In the genomic region with DNA sequence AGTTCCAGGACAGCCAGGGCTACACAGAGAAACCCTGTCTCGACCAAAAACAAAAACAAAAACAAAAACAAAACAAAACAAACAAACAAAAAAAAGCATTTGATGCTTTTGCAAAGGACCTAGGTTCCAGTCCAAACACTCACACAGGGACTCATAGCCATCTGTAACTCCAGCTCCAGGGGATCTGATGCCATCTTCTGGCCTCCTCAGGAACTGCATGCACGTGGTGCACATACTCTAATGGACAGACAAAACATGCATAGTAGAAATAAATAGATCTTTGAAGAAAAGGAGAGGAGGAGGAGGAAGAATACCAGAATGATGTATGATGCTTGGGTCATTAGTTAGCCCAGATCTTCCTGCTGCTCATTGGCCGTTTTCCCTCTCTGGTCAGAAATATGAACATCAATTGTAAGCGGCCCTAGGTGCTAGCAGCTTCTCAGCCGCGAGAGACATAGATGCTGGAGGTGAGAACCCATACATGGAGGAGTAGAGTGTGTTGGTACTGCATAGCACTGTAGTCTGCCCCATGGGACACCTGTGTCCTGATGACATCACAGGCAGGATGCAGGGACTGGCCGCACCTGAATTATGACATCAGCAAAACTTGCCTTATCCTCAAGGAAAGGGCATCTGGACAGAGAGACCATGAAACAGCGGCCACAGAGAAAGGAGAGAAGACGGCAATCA, we compare ENCODE assay signal across 20 mouse cellular contexts. TPM values are rescaled to one million over a fixed set of nuclear protein-coding genes. Genes with fewer than 3 reads are reported as not detected.
DNase-seq lines count a peak whose midpoint lies in the region; ATAC-seq and TF ChIP-seq lines count a peak whose summit lies in the region.
"Had no signal": no experiment of that assay in that cellular context is flagged by ENCODE, and none has a peak within 500 bp of the region (broad histone marks: within the 10 kb centered on the region; RNA-seq: fewer than 3 reads in every experiment).

A gene (plus strand): TSS at position 640 of the 690 bp plus-strand sequence.

- peak; percentile 7; the same call in 1 of the 2 replicates for TF ChIP-seq CTCF in cerebellum, adult 2 months (IDR thresholded peaks at IDR 0.05; ENCODE audit: borderline replicate concordance, insufficient read depth, low read depth, low read length)
- peak; percentile 22; the same call in 1 of the 2 replicates for TF ChIP-seq CTCF in liver, adult 2 months (IDR thresholded peaks at IDR 0.05; ENCODE audit: low read depth, low read length)
- TF ChIP-seq CTCF in bone marrow, adult 2 months (IDR thresholded peaks at IDR 0.05; ENCODE audit: control insufficient read depth, insufficient read depth, low read length): peak; percentile 38; the same call in 1 of the 2 replicates

- DNase-seq in cerebellum, adult 2 months: no peak
- DNase-seq in cerebellum, postnatal 4 days (ENCODE audit: low spot score in 2 of 2): no peak
- no peak for DNase-seq in liver, adult 2 months (ENCODE audit: extremely low read depth, low read depth, low spot score)
- peak; percentile 23 for DNase-seq in 3T3-L1 (ENCODE audit: low read depth, low spot score)
- DNase-seq in right cerebral cortex, adult 18-20 months: no peak
- DNase-seq: cerebellum, postnatal 14 days; gastrocnemius, postnatal 25 days; kidney, postnatal 10 days; spleen, adult 18-20 months; thymus, adult 18-20 months had no signal

- H3K4me3 ChIP-seq in cerebellum, adult 2 months (replicated peaks; ENCODE audit: insufficient read depth, low read depth, low read length): no peak within 1 kb of the TSS
- no peak within 1 kb of the TSS for H3K4me3 ChIP-seq in liver, adult 2 months (ENCODE audit: insufficient read depth, low read depth, low read length)
- H3K4me3 ChIP-seq in liver, embryonic 12.5 days: no peak within 1 kb of the TSS
- H3K4me3 ChIP-seq in bone marrow, adult 2 months (replicated peaks; ENCODE audit: control insufficient read depth, low read depth, low read length): no peak within 1 kb of the TSS
- H3K4me3 ChIP-seq: heart, embryonic 13.5 days; hindbrain, embryonic 13.5 days; liver, embryonic 15.5 days; myocyte had no signal

- peaks cover 8% of the 10 kb centered on the region; the same call in 1 of the 2 replicates for H3K4me1 ChIP-seq in cerebellum, adult 2 months (ENCODE audit: control insufficient read depth, insufficient read depth, low read length)
- H3K4me1 ChIP-seq in liver, adult 2 months (ENCODE audit: control insufficient read depth, insufficient read depth, low read length): peaks cover 23% of the 10 kb centered on the region
- peaks cover 22% of the 10 kb centered on the region for H3K4me1 ChIP-seq in liver, embryonic 12.5 days
- H3K4me1 ChIP-seq in bone marrow, adult 2 months (ENCODE audit: control insufficient read depth, insufficient read depth, low read length): no peaks in the 10 kb centered on the region

- H3K27me3 ChIP-seq in cerebellum, adult 2 months (ENCODE audit: control insufficient read depth, insufficient read depth, low read length): no peaks in the 10 kb centered on the region
- H3K27me3 ChIP-seq in liver, adult 2 months (ENCODE audit: control insufficient read depth, insufficient read depth, low read length): no peaks in the 10 kb centered on the region
- H3K27me3 ChIP-seq in liver, embryonic 12.5 days (replicated peaks): peaks cover 69% of the 10 kb centered on the region

- H3K4me2 ChIP-seq in liver, embryonic 12.5 days: no peak within 1 kb of the TSS
- H3K4me2 ChIP-seq: heart, embryonic 13.5 days; hindbrain, embryonic 13.5 days; liver, embryonic 15.5 days had no signal

- H3K9me3 ChIP-seq in liver, embryonic 12.5 days (replicated peaks): peaks cover 4% of the 10 kb centered on the region; the same call in 1 of the 2 replicates
- H3K9me3 ChIP-seq: hindbrain, embryonic 13.5 days; liver, embryonic 15.5 days had no signal

- WGBS in cerebellum, adult 2 months: 94% methylated on average over 9 of the region's 9 CpGs
- WGBS in liver, adult 2 months: 97% methylated on average over 9 of the region's 9 CpGs
- WGBS in liver, embryonic 12.5 days (ENCODE audit: insufficient replicate concordance): 77% methylated on average over 9 of the region's 9 CpGs
- WGBS in bone marrow, adult 2 months: 87% methylated on average over 9 of the region's 9 CpGs

- no peaks in the 10 kb centered on the region for H3K36me3 ChIP-seq in liver, adult 2 months (ENCODE audit: control insufficient read depth, insufficient read depth, low read length)
- H3K36me3 ChIP-seq in liver, embryonic 12.5 days: no peaks in the 10 kb centered on the region
- H3K36me3 ChIP-seq: heart, embryonic 13.5 days; hindbrain, embryonic 13.5 days; liver, embryonic 15.5 days had no signal

- no peak within 1 kb of the TSS for H3K27ac ChIP-seq in cerebellum, adult 2 months (ENCODE audit: insufficient read depth, low read length)
- no peak within 1 kb of the TSS for H3K27ac ChIP-seq in liver, adult 2 months (replicated peaks; ENCODE audit: insufficient read depth, low read depth, low read length)
- no peak within 1 kb of the TSS for H3K27ac ChIP-seq in liver, embryonic 12.5 days
- no peak within 1 kb of the TSS for H3K27ac ChIP-seq in bone marrow, adult 2 months (ENCODE audit: control insufficient read depth, insufficient read depth, low read depth, low read length, poor library complexity)
- H3K27ac ChIP-seq: heart, embryonic 13.5 days; hindbrain, embryonic 13.5 days; liver, embryonic 15.5 days had no signal

- no peaks in the 10 kb centered on the region for H3K79me2 ChIP-seq in liver, adult 2 months (ENCODE audit: control insufficient read depth, insufficient read depth, low read length)

- no peak for ATAC-seq in liver, embryonic 12.5 days
- no peak for ATAC-seq in megakaryocyte, adult 5-6 weeks (ENCODE audit: poor library complexity, severe bottlenecking)
- ATAC-seq: forebrain, embryonic 14.5 days had no signal

- no peak for TF ChIP-seq POLR2A in cerebellum, adult 2 months (IDR thresholded peaks at IDR 0.05; ENCODE audit: borderline replicate concordance, insufficient read depth, low read length)
- TF ChIP-seq POLR2A in liver, adult 2 months (IDR thresholded peaks at IDR 0.05; ENCODE audit: extremely low read depth, insufficient read depth, low read length): no peak
- no peak for TF ChIP-seq POLR2A in bone marrow, adult 2 months (IDR thresholded peaks at IDR 0.05; ENCODE audit: borderline replicate concordance, control insufficient read depth, low read depth, low read length)

- H3K9ac ChIP-seq in liver, adult 2 months (ENCODE audit: low read depth, low read length): no peak within 1 kb of the TSS
- H3K9ac ChIP-seq in liver, embryonic 12.5 days: no peak within 1 kb of the TSS
- H3K9ac ChIP-seq: heart, embryonic 13.5 days; hindbrain, embryonic 13.5 days; liver, embryonic 15.5 days had no signal

RNA-seq across cellular contexts. Expression of the gene that starts here (rescaled TPM):
- 0.15 and 0.25 TPM in 2 replicates for polyA plus RNA-seq in cerebellum, adult 2 months (2012; rRNA removed)
- total RNA-seq in liver, adult 2 months (2014; rRNA removed): 0.74 and 0.94 TPM in 2 replicates
- polyA plus RNA-seq in liver, adult 2 months (2012; rRNA removed): 2.0 and 4.0 TPM in 2 replicates
- 0.18 and 0.22 TPM in 2 replicates for polyA plus RNA-seq in liver, embryonic 12.5 days (2016; fragmentation: Nextera tagmentation; extraction: Ambion mirVana)
- polyA plus RNA-seq in bone marrow, adult 2 months (2011; ENCODE audit: insufficient read depth, insufficient read length, low replicate concordance, missing spikeins): not detected in 2 replicates
- total RNA-seq in megakaryocyte, adult 5-6 weeks (2015): not detected in 2 replicates
- not detected in 2 replicates for total RNA-seq in megakaryocyte, adult 5-6 weeks (2017)
- total RNA-seq: gastrocnemius, postnatal 25 days; layer of hippocampus, postnatal 25 days; megakaryocyte-erythroid progenitor cell, adult 5-6 weeks had no signal
- polyA plus RNA-seq: forebrain, embryonic 14.5 days; hindbrain, embryonic 13.5 days; myocyte had no signal
